Mouse (Mus musculus): ENCODE results near the gene Mapk14.

- TF ChIP-seq CTCF (IDR thresholded peaks at IDR 0.05; ENCODE audit: low read depth) (no peak), EP300 (IDR thresholded peaks at IDR 0.05; ENCODE audit: low read depth) (no peak)
Measured at GRCm38 (mm10) chr17:28657936-28658335, 33.2 kb upstream of the Mapk14 start.

Data from liver, postnatal 0 days (tissue).